Mouse (Mus musculus) lung, adult 2 months (tissue): ENCODE data around the gene Nr6a1.

Source experiments
- CTCF ChIP-seq: fragments of 200-500 bp; IDR thresholded peaks from 2 replicates; pipeline ENCODE4 v1.5.1; 2011; ENCODE audit warnings: mild to moderate bottlenecking, low read length, control low read depth; ENCODE audit not compliant: insufficient read depth
- POLR2A ChIP-seq: fragments of 200-500 bp; IDR thresholded peaks from 2 replicates; pipeline ENCODE4 v1.6.1; 2011; ENCODE audit warnings: low read depth, mild to moderate bottlenecking, control low read depth, low read length, borderline replicate concordance; ENCODE audit errors: extremely low read depth

- TF ChIP-seq CTCF = no peak
- no peak for TF ChIP-seq POLR2A
Measured at GRCm38 (mm10) chr2:38924571-38924970, 2.9 kb downstream of the Nr6a1 start.
